Mouse (Mus musculus): ENCODE results near the gene Rab4a.

- no peak for TF ChIP-seq POLR2A (IDR thresholded peaks at IDR 0.05; ENCODE audit: borderline replicate concordance, insufficient read depth, low read length)
- no peak for TF ChIP-seq CTCF (IDR thresholded peaks at IDR 0.05; ENCODE audit: borderline replicate concordance, insufficient read depth, low read depth, low read length)
These were observed 19.1 kb upstream of the Rab4a start for GRCm38 (mm10) chr8:123786644-123787043.
